17 mouse cellular contexts compared by ENCODE assay signal in the genomic region with DNA sequence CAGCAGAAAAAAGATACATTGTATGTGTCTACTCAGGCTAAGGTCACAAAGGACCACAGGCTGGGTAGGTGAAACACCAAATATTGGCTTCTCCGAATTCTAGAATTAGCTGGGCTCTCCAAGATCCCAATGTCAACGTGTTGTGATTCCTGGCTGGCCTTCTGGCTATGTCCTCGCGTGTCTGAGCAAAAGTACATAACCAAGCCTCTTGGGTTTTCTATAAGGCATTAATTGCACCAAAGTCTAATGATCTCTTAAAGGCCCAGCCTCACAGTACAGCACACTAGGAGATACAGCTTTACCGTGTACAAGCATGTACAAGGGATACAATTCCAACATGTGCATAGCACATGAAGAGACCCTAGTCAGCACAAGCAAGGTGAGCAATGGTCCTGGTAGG.
"Had no signal": no experiment of that assay in that cellular context is flagged by ENCODE, and none has a peak within 500 bp of the region (broad histone marks: within the 10 kb centered on the region; RNA-seq: fewer than 3 reads in every experiment).

No protein-coding gene starts in this region.

- ATAC-seq: midbrain, embryonic 13.5 days had no signal

- H3K27ac ChIP-seq: midbrain, embryonic 13.5 days; midbrain, embryonic 15.5 days; neural tube, embryonic 13.5 days; neural tube, embryonic 15.5 days had no signal

- H3K36me3 ChIP-seq: midbrain, embryonic 13.5 days; midbrain, embryonic 15.5 days; neural tube, embryonic 13.5 days; neural tube, embryonic 15.5 days had no signal

- H3K9ac ChIP-seq: lung, embryonic 14.5 days; midbrain, embryonic 13.5 days; midbrain, embryonic 15.5 days; neural tube, embryonic 13.5 days; neural tube, embryonic 15.5 days had no signal

- H3K9me3 ChIP-seq: megakaryocyte, embryonic 14.5 days; midbrain, embryonic 13.5 days; midbrain, embryonic 15.5 days; neural tube, embryonic 13.5 days; neural tube, embryonic 15.5 days had no signal

- H3K4me2 ChIP-seq: lung, embryonic 14.5 days; midbrain, embryonic 13.5 days; midbrain, embryonic 15.5 days; neural tube, embryonic 13.5 days; neural tube, embryonic 15.5 days had no signal

- DNase-seq: lung, adult 18-20 months; lung, embryonic 14.5 days; lung, postnatal 10 days; lung, postnatal 4 days; retina, postnatal 1 day; right cerebral cortex, adult 18-20 months; right cerebral cortex, postnatal 25 days; right cerebral cortex, postnatal 4 days; spleen, adult 18-20 months; thymus, adult 18-20 months; thymus, postnatal 14 days; thymus, postnatal 36 days had no signal

- H3K4me3 ChIP-seq: megakaryocyte, embryonic 14.5 days; midbrain, embryonic 13.5 days; midbrain, embryonic 15.5 days; neural tube, embryonic 13.5 days; neural tube, embryonic 15.5 days had no signal

- H3K27me3 ChIP-seq: megakaryocyte, embryonic 14.5 days; midbrain, embryonic 13.5 days; midbrain, embryonic 15.5 days; neural tube, embryonic 13.5 days; neural tube, embryonic 15.5 days had no signal

- H3K4me1 ChIP-seq: midbrain, embryonic 13.5 days; midbrain, embryonic 15.5 days had no signal
